Mouse (Mus musculus) liver, embryonic 16.5 days (tissue): ENCODE measurements around the gene Frmpd4. TPM values are rescaled to one million over a fixed set of nuclear protein-coding genes. Genes with fewer than 3 reads are reported as not detected.

ENCODE experiments used
- ATAC-seq: fragments of 200-750 bp; cut with Nextera tagmentation; 2 replicates; pipeline ENCODE4 v1.8.0; 2017; ENCODE audit warnings: low read depth, mild to moderate bottlenecking, moderate number of reproducible peaks, moderate library complexity
- H3K27ac ChIP-seq: fragments of 300-500 bp; sonication (generic); 2 replicates; pipeline ENCODE4 v1.5.1; 2014; ENCODE audit warnings: mild to moderate bottlenecking, low read length
- H3K27me3 ChIP-seq: fragments of 300-500 bp; sonication (generic); 2 replicates; pipeline ENCODE4 v1.6.1; 2014; ENCODE audit warnings: low read depth, low read length, mixed read lengths; ENCODE audit not compliant: control insufficient read depth, insufficient read depth
- H3K36me3 ChIP-seq: fragments of 300-500 bp; sonication (generic); 2 replicates; pipeline ENCODE4 v1.6.1; 2014; ENCODE audit warnings: mild to moderate bottlenecking; ENCODE audit not compliant: control insufficient read depth, insufficient read depth
- H3K4me1 ChIP-seq: fragments of 300-500 bp; sonication (generic); 2 replicates; pipeline ENCODE4 v1.6.1; 2014; ENCODE audit warnings: low read depth, low read length, mixed read lengths; ENCODE audit not compliant: control insufficient read depth
- H3K4me2 ChIP-seq: fragments of 300-500 bp; sonication (generic); 2 replicates; pipeline ENCODE4 v1.6.1; 2014; ENCODE audit warnings: low read depth, low read length, mixed read lengths
- H3K4me3 ChIP-seq: fragments of 300-500 bp; sonication (generic); 2 replicates; pipeline ENCODE4 v1.5.1; 2014; ENCODE audit warnings: low read depth, mild to moderate bottlenecking, low read length
- H3K9ac ChIP-seq: fragments of 300-500 bp; sonication (generic); 2 replicates; pipeline ENCODE4 v1.6.1; 2014; ENCODE audit warnings: low read depth, low read length
- H3K9me3 ChIP-seq: fragments of 300-500 bp; sonication (generic); replicated peaks from 2 replicates; pipeline ENCODE4 v1.6.1; 2016; ENCODE audit warnings: low read length; ENCODE audit not compliant: control insufficient read depth
- WGBS: fragments of 180-500 bp; shearing (Covaris S2); extraction: QIAGEN DNeasy Blood & Tissue Kit; methylation state at CpG from one replicate; pipeline ENCODE4 v1.1.7; 2014; ENCODE audit not compliant: insufficient replicate concordance; 5-methylcytosine and 5-hydroxymethylcytosine counted together
- polyA plus RNA-seq: library from polyadenylated mRNA; unstranded; fragments of >200 nt; fragmentation: Nextera tagmentation; extraction: Ambion mirVana; gene quantifications from 2 replicates; pipeline ENCODE4 v1.2.1, GENCODE M21; 2015

The Frmpd4 gene
- polyA plus RNA-seq, 1 experiment from 2014 or later: not detected

DNA sequence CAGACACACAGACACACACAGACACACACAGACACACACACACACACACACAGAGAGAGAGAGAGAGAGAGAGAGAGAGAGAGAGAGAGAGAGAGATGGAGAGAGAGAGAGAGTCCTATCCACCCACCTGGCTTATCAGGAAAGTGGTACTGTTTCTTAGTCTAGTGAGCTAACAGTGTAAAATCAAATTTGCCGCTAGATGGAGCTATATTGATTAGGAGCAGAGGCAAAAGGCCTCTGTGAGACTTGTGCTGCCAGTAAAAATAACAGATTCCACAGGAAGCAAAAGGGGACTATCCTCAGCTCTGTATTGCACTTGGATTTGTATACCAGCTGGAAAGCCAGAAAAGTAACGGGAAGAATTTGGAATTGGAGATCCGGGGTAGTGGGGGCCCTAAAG is 161.6 kb downstream of the Frmpd4 start:
- no peak overlapping the region for H3K27ac ChIP-seq
- no peaks in the 10 kb centered on the region for H3K9me3 ChIP-seq
- H3K4me3 ChIP-seq: no peak overlapping the region
- H3K27me3 ChIP-seq: no peaks in the 10 kb centered on the region
- no peak overlapping the region for H3K4me2 ChIP-seq
- no peaks in the 10 kb centered on the region for H3K36me3 ChIP-seq
- 20% methylated on average over 3 of the region's 3 CpGs for WGBS
- no peak overlapping the region for H3K9ac ChIP-seq
- no peak for ATAC-seq
- H3K4me1 ChIP-seq: no peaks in the 10 kb centered on the region

DNA sequence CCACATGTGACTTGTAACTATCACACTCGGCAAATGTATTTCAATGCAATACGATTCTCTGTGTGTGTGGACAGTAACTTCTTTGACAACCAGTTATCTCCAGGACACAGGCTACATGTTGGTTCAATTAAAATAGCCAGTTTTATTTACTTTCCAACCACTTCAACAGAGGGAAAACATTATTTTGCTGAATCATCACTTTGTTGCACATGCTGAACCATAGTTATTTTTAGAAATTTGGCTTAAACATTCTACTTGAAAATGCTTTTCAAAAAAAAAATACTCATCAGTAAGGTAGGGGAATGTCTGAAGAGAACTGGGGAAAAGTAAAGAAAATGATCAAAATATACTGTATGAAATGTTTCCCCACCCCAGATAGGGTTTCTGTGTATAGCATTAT is 173.5 kb downstream of the Frmpd4 start:
- Histone ChIP-seq H3K27ac (no peak overlapping the region), H3K9me3 (no peaks in the 10 kb centered on the region), H3K36me3 (no peaks in the 10 kb centered on the region), H3K4me3 (no peak overlapping the region), H3K27me3 (no peaks in the 10 kb centered on the region), H3K4me2 (no peak overlapping the region), H3K4me1 (no peaks in the 10 kb centered on the region), H3K9ac (no peak overlapping the region)
- 63% methylated on average over 2 of the region's 2 CpGs for WGBS
- no peak for ATAC-seq

DNA sequence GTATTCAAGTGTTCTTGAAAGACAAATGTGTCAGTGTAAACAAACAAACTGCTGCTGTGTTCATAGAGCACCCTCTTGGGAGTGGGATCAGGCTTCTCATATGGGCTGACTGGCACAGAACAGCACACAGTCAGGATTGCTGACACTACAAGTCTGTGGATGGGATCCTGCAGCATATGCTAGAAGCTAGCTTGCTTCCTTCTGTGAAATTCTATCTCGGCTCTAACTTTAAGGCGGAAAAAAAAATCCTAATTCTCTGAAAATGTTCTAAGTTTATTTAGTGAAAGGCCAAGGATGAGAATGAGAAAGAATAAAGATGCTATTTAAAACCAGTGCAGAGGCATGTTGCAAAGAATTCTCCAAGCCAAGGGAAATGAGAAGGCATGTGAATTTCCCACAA is 226.6 kb downstream of the Frmpd4 start:
- H3K36me3 ChIP-seq: no peaks in the 10 kb centered on the region
- H3K9me3 ChIP-seq: no peaks in the 10 kb centered on the region
- no peak overlapping the region for H3K9ac ChIP-seq
- no peak overlapping the region for H3K4me3 ChIP-seq
- H3K4me1 ChIP-seq: no peaks in the 10 kb centered on the region
- no peak for ATAC-seq
- H3K4me2 ChIP-seq: no peak overlapping the region
- no peak overlapping the region for H3K27ac ChIP-seq
- H3K27me3 ChIP-seq: no peaks in the 10 kb centered on the region
- 53% methylated on average over 2 of the region's 2 CpGs for WGBS

DNA sequence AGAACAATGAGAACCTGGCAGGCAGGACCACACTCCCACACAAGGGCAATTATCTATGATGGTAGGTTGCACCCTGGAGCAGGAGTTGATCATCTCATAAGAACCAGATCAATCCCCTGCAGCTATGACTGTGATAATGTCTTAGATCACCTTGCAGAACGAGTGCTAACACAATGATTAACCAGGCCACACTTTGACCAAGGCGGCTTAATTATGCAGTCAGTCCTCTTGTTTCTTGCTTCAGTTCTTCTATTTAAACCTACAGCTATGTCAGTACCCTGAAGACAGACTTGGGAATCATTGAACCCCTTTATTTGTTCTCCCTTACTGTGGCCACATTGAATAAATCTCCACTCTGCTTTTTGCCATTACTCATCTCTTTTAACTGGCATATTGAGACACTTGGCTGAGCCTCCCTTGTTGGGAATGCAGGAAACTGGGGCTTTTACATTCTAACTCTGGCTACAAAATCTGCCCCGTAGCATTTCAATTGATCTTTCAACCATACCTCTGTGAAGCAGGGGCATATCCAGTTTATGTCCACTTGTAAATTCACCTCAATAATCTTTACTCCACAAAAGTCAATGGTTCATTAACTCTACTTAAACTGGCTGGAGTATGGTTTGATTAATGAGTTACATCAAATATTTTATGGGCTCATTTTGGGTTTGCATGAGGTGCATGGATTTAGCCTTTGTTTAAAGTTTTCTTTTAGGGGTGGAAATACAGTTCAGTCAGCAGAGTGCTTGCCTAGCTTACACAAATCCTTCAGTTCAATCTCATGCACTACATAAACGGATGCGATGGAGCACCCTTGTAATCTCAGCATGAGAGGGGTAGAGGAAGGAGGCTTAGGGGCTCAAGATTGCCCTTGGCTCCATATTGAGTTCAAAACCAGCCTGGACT is 227.5 kb downstream of the Frmpd4 start:
- no peaks in the 10 kb centered on the region for H3K4me1 ChIP-seq
- no peak overlapping the region for H3K27ac ChIP-seq
- 47% methylated on average over 5 of the region's 5 CpGs for WGBS
- no peaks in the 10 kb centered on the region for H3K9me3 ChIP-seq
- H3K4me3 ChIP-seq: no peak overlapping the region
- no peaks in the 10 kb centered on the region for H3K27me3 ChIP-seq
- no peaks in the 10 kb centered on the region for H3K36me3 ChIP-seq
- no peak overlapping the region for H3K9ac ChIP-seq
- no peak for ATAC-seq
- no peak overlapping the region for H3K4me2 ChIP-seq

DNA sequence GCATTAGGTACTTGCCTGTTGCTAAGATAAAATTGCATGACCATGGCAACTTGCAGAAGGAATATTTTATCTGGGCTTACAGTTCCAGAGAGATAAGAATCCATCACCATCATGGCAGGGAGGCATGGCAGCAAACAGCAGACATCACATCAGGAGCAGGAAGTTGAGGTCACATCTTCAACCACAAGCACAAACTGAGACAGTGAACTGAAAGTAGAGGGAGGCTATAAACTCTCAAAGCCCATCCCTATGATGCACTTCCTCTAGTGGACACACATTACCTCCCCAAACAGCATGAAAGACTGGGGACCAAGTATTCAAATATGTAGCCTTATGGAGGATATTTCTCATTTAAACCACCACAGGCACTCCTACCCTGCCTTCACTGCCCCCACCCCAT is 238.8 kb downstream of the Frmpd4 start:
- no peaks in the 10 kb centered on the region for H3K27me3 ChIP-seq
- H3K27ac ChIP-seq: no peak overlapping the region
- H3K9ac ChIP-seq: no peak overlapping the region
- ATAC-seq: no peak
- H3K4me2 ChIP-seq: no peak overlapping the region
- H3K4me1 ChIP-seq: no peaks in the 10 kb centered on the region
- H3K9me3 ChIP-seq: no peaks in the 10 kb centered on the region
- H3K4me3 ChIP-seq: no peak overlapping the region
- no peaks in the 10 kb centered on the region for H3K36me3 ChIP-seq

DNA sequence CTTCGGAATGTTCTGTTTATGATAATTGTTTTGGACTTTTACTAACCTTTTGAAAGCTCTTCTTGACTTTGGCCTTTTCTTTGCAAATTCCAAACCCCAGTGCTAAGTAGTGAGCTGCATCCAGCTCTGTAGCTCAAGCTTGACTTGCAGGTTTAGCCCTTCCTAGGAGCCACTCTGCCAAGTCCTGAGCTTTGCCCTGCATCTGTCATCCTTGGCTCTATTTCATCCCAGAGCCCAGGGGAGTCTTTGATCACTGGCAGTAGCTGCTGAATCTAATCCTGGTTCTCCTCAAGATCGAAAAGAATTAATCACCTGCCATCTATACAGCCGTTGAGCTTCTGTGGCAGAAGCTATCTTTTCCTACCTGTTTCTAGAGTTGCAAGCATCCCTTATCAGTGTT is 251.9 kb downstream of the Frmpd4 start:
- Histone ChIP-seq H3K4me3 (no peak overlapping the region), H3K27me3 (no peaks in the 10 kb centered on the region), H3K9ac (no peak overlapping the region), H3K36me3 (no peaks in the 10 kb centered on the region), H3K27ac (no peak overlapping the region), H3K4me1 (no peaks in the 10 kb centered on the region), H3K9me3 (no peaks in the 10 kb centered on the region), H3K4me2 (no peak overlapping the region)
- ATAC-seq: no peak
- WGBS: 51% methylated on average over 3 of the region's 3 CpGs

DNA sequence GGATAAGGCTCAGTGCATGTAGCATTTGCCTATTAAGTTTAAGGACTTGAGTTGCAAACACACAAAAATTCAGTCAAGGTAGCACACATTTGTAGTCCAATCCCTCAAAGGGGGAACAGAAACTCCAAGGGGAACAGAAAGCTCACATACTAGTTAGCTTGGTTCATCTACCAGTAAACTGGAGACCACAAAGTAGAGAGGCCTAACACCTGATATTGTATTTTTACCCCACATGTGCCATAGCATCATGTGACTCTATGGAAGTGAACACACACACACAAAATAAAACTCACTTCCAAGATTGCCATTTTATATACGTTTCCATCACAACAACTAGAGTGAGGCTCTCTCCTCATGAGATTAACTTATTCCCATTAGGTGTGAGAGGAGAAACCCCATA is 264.9 kb downstream of the Frmpd4 start:
- no peak overlapping the region for H3K27ac ChIP-seq
- H3K27me3 ChIP-seq: no peaks in the 10 kb centered on the region
- no peaks in the 10 kb centered on the region for H3K36me3 ChIP-seq
- no peak overlapping the region for H3K4me2 ChIP-seq
- WGBS: 74% methylated on average over 1 of the region's 1 CpGs
- no peaks in the 10 kb centered on the region for H3K9me3 ChIP-seq
- H3K4me3 ChIP-seq: no peak overlapping the region
- H3K9ac ChIP-seq: no peak overlapping the region
- H3K4me1 ChIP-seq: no peaks in the 10 kb centered on the region
- ATAC-seq: no peak

DNA sequence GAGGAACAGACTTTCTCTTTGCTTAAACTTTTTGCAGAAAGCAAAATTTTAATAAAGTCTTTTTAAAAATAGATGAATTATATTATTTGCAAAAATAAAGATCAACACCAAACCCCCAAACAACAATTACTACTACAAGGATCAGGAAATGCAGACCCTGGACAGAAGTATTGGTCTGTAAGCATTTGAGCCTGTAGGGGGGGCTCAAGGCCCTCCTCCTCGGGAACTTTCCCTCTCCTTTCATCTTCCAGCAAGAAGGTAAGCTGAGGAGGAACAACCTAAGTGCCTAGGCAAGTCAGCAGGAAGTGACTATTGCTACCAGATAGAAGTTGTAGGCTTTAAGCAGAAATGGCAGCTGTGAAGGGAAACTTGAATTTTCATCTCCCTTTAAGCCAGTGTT is 266.9 kb downstream of the Frmpd4 start:
- Histone ChIP-seq H3K4me3 (no peak overlapping the region), H3K4me1 (no peaks in the 10 kb centered on the region), H3K9me3 (no peaks in the 10 kb centered on the region), H3K36me3 (no peaks in the 10 kb centered on the region), H3K9ac (no peak overlapping the region), H3K27ac (no peak overlapping the region), H3K27me3 (no peaks in the 10 kb centered on the region), H3K4me2 (no peak overlapping the region)
- no peak for ATAC-seq
- WGBS: 10% methylated on average over 1 of the region's 1 CpGs

DNA sequence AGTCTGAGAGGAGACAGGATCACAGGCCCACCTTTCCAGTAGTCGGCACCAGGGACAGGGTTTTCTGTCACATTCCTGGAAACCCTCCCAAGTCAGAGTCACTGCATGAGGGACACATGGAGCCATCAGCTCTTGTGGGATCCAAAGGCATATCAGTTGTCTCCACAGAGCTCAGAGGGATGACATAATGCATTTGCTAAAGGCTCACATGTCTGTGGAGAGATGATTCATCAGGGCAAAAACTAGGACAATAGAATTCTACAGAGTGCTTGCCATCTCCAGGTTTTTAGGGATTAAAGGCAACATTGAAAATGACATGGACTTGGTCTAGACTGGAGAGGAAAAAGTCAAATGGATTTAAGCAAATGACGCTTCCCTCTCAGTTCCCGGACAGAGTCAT is 284.5 kb downstream of the Frmpd4 start:
- Histone ChIP-seq H3K4me3 (no peak overlapping the region), H3K4me2 (no peak overlapping the region), H3K9me3 (no peaks in the 10 kb centered on the region), H3K27ac (no peak overlapping the region), H3K36me3 (no peaks in the 10 kb centered on the region), H3K9ac (no peak overlapping the region), H3K27me3 (no peaks in the 10 kb centered on the region; the same call in 1 of the 2 replicates), H3K4me1 (no peaks in the 10 kb centered on the region)
- 70% methylated on average over 3 of the region's 3 CpGs for WGBS
- ATAC-seq: no peak
